Mouse (Mus musculus): ENCODE measurements around the gene Bscl2.
A peak's percentile ranks its signal among the peaks of the same experiment; 100 is the strongest.

Gene Bscl2

GRCm38 (mm10) chr19:8837251-8837791 lies at the start of gene Bscl2:
TSS of gene Bscl2 (plus strand) at chr19:8837467.
- DNase-seq (ENCODE audit: low read depth, low spot score): peak; percentile 65

GRCm38 (mm10) chr19:8788521-8788920 lies 48.7 kb upstream of the Bscl2 start:
- DNase-seq (ENCODE audit: low read depth, low spot score): no peak

- no peak for DNase-seq (ENCODE audit: low read depth, low spot score)
Measured at GRCm38 (mm10) chr19:8789171-8789570, 48.1 kb upstream of the Bscl2 start.

- DNase-seq (ENCODE audit: low read depth, low spot score): no peak
Measured at GRCm38 (mm10) chr19:8790171-8790570, 47.1 kb upstream of the Bscl2 start.

GRCm38 (mm10) chr19:8798264-8798946 lies 38.9 kb upstream of the Bscl2 start, which contains the start of gene Polr2g:
TSS of gene Polr2g (minus strand) at chr19:8798577.
- DNase-seq (ENCODE audit: low read depth, low spot score): peak; percentile 77

GRCm38 (mm10) chr19:8798947-8799315 lies 38.3 kb upstream of the Bscl2 start:
- DNase-seq (ENCODE audit: low read depth, low spot score): no peak

- peak; percentile 97 for DNase-seq (ENCODE audit: low read depth, low spot score)
Measured at GRCm38 (mm10) chr19:8802130-8802821, 35.0 kb upstream of the Bscl2 start, which contains the start of gene Zbtb3. TSS of gene Zbtb3 (plus strand) at chr19:8802555.

GRCm38 (mm10) chr19:8803204-8803780 lies 34.0 kb upstream of the Bscl2 start:
- DNase-seq (ENCODE audit: low read depth, low spot score): no peak

- no peak for DNase-seq (ENCODE audit: low read depth, low spot score)
Measured at GRCm38 (mm10) chr19:8803879-8804660, 33.2 kb upstream of the Bscl2 start.

GRCm38 (mm10) chr19:8806810-8807209 lies 30.5 kb upstream of the Bscl2 start:
- DNase-seq (ENCODE audit: low read depth, low spot score): no peak

GRCm38 (mm10) chr19:8815812-8816211 lies 21.5 kb upstream of the Bscl2 start:
- no peak for DNase-seq (ENCODE audit: low read depth, low spot score)

- no peak for DNase-seq (ENCODE audit: low read depth, low spot score)
Measured at GRCm38 (mm10) chr19:8817001-8817400, 20.3 kb upstream of the Bscl2 start.

- DNase-seq (ENCODE audit: low read depth, low spot score): no peak
Measured at GRCm38 (mm10) chr19:8818301-8818798, 18.9 kb upstream of the Bscl2 start.

GRCm38 (mm10) chr19:8818801-8819595 lies 18.3 kb upstream of the Bscl2 start, which contains the start of gene Ttc9c:
TSS of gene Ttc9c (minus strand) at chr19:8819333.
- peak; percentile 90 for DNase-seq (ENCODE audit: low read depth, low spot score)

GRCm38 (mm10) chr19:8819596-8820423 lies 17.5 kb upstream of the Bscl2 start, which contains the start of gene Hnrnpul2:
TSS of gene Hnrnpul2 (plus strand) at chr19:8820010.
- DNase-seq (ENCODE audit: low read depth, low spot score): peak; percentile 91

- peak; percentile 53 for DNase-seq (ENCODE audit: low read depth, low spot score)
Measured at GRCm38 (mm10) chr19:8820424-8820956, 16.8 kb upstream of the Bscl2 start.

GRCm38 (mm10) chr19:8821146-8821545 lies 16.1 kb upstream of the Bscl2 start:
- DNase-seq (ENCODE audit: low read depth, low spot score): no peak

GRCm38 (mm10) chr19:8822696-8823095 lies 14.6 kb upstream of the Bscl2 start:
- no peak for DNase-seq (ENCODE audit: low read depth, low spot score)

- DNase-seq (ENCODE audit: low read depth, low spot score): no peak
Measured at GRCm38 (mm10) chr19:8829660-8830059, 7.6 kb upstream of the Bscl2 start, which contains the start of gene AC129217.1. TSS of gene AC129217.1 (plus strand) at chr19:8829773.

Measured in c-Kit-negative CD71-positive TER-119-positive erythroid progenitor cells, embryonic 14.5 days (primary cell).